Mouse (Mus musculus): ENCODE results near the gene Pomt2.

DNA sequence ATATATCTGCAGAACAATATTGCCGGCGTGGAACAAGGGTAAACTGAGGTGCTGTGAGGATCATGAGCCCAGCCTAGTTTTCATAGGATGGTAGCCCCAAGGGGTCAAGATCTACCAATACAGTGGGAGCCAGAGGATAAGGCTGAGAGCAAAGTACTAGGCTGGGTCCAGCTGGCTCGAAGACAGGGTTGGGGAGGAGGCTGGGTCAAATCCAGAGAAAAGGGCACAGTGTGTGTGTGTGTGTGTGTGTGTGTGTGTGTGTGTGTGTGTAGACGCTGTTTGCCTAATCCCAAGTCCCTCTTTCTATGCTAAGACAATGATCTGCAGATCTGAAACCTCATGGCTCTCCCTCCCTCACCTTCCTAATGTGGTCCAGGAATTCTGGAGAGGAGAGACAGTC, 47.4 kb downstream of the Pomt2 start:
- TF ChIP-seq CTCF (IDR thresholded peaks at IDR 0.05; ENCODE audit: low read depth) (no peak), EP300 (optimal IDR thresholded peaks at IDR 0.05) (no peak)
